Comparison of ENCODE assay signal across 8 mouse cellular contexts in genomic region chr1:153424271-153424670, GRCm38 (mm10). TPM values are rescaled to one million over a fixed set of nuclear protein-coding genes. Genes with fewer than 3 reads are reported as not detected.
A peak's percentile ranks its signal among the peaks of the same experiment; 100 is the strongest.
DNase-seq lines count a peak whose midpoint lies in the region; ATAC-seq lines count a peak whose summit lies in the region.

No protein-coding gene starts in this region.

- WGBS in neural tube, embryonic 11.5 days, result 50% methylated on average over 12 of the region's 12 CpGs
- WGBS in forebrain, embryonic 16.5 days, result 35% methylated on average over 12 of the region's 12 CpGs
- 20% methylated on average over 12 of the region's 12 CpGs for WGBS in liver, embryonic 16.5 days (ENCODE audit: insufficient replicate concordance)

- no peaks in the 10 kb centered on the region for H3K36me3 ChIP-seq in neural tube, embryonic 11.5 days (ENCODE audit: control insufficient read depth, insufficient read depth, low read length)
- no peaks in the 10 kb centered on the region for H3K36me3 ChIP-seq in forebrain, embryonic 16.5 days (ENCODE audit: control insufficient read depth, insufficient read depth)
- no peaks in the 10 kb centered on the region for H3K36me3 ChIP-seq in liver, embryonic 16.5 days (ENCODE audit: control insufficient read depth, insufficient read depth)

- H3K4me1 ChIP-seq in neural tube, embryonic 11.5 days (ENCODE audit: control insufficient read depth, insufficient read depth, low read length), result peaks cover 6% of the 10 kb centered on the region; the same call in 1 of the 2 replicates
- peaks cover 7% of the 10 kb centered on the region for H3K4me1 ChIP-seq in forebrain, embryonic 16.5 days (replicated peaks; ENCODE audit: control insufficient read depth, insufficient read depth, low read length)
- peaks cover 15% of the 10 kb centered on the region for H3K4me1 ChIP-seq in liver, embryonic 16.5 days (ENCODE audit: control insufficient read depth, low read depth, low read length)

- peaks cover 5% of the 10 kb centered on the region; the same call in 1 of the 2 replicates for H3K27me3 ChIP-seq in neural tube, embryonic 11.5 days (ENCODE audit: control insufficient read depth, insufficient read depth, low read length)
- peaks cover 8% of the 10 kb centered on the region; the same call in 1 of the 2 replicates for H3K27me3 ChIP-seq in forebrain, embryonic 16.5 days (replicated peaks; ENCODE audit: control insufficient read depth, insufficient read depth, low read length)
- no peaks in the 10 kb centered on the region; the same call in 1 of the 2 replicates for H3K27me3 ChIP-seq in liver, embryonic 16.5 days (ENCODE audit: control insufficient read depth, insufficient read depth, low read depth, low read length)

- no peak overlapping the region for H3K4me3 ChIP-seq in neural tube, embryonic 11.5 days (ENCODE audit: low read depth, low read length)
- peak overlapping the region; percentile 69 for H3K4me3 ChIP-seq in forebrain, embryonic 16.5 days (replicated peaks; ENCODE audit: low read length)
- H3K4me3 ChIP-seq in liver, embryonic 16.5 days (ENCODE audit: low read depth, low read length), result peak overlapping the region; percentile 62

- H3K9ac ChIP-seq in neural tube, embryonic 11.5 days (ENCODE audit: low read length), result no peak overlapping the region
- no peak overlapping the region for H3K9ac ChIP-seq in forebrain, embryonic 16.5 days (replicated peaks; ENCODE audit: low read depth, low read length)
- H3K9ac ChIP-seq in liver, embryonic 16.5 days (ENCODE audit: low read depth, low read length), result peak overlapping the region; percentile 64

- peak overlapping the region; percentile 97 for H3K4me2 ChIP-seq in neural tube, embryonic 11.5 days (ENCODE audit: low read depth)
- H3K4me2 ChIP-seq in forebrain, embryonic 16.5 days (ENCODE audit: low read length), result peak overlapping the region; percentile 96
- H3K4me2 ChIP-seq in liver, embryonic 16.5 days (ENCODE audit: low read depth, low read length), result peak overlapping the region; percentile 95

- DNase-seq in neural tube, embryonic 11.5 days (ENCODE audit: low spot score), result peak; percentile 14
- DNase-seq in neural tube, embryonic 10.5 days (ENCODE audit: extremely low spot score, low spot score), result no peak
- DNase-seq in c-Kit-positive CD71-positive TER-119-positive erythroid progenitor cells, embryonic 14.5 days (ENCODE audit: low spot score), result peak; percentile 67
- peak; percentile 61 for DNase-seq in yolk sac, embryonic 10.5 days (ENCODE audit: low spot score)
- no peak for DNase-seq in urinary bladder, postnatal 4 days (ENCODE audit: low spot score in 2 of 2)
- DNase-seq in testis, postnatal 14 days (ENCODE audit: low spot score), result no peak

- ATAC-seq in neural tube, embryonic 11.5 days (ENCODE audit: insufficient read depth, low FRiP score, low TSS enrichment), result no peak
- ATAC-seq in forebrain, embryonic 16.5 days, result peak; percentile 52; the same call in 1 of the 2 replicates
- ATAC-seq in liver, embryonic 16.5 days (ENCODE audit: low read depth), result peak; percentile 89

- H3K9me3 ChIP-seq in neural tube, embryonic 11.5 days (ENCODE audit: control insufficient read depth, low read length), result no peaks in the 10 kb centered on the region
- H3K9me3 ChIP-seq in forebrain, embryonic 16.5 days (ENCODE audit: control insufficient read depth, low read length), result no peaks in the 10 kb centered on the region
- H3K9me3 ChIP-seq in liver, embryonic 16.5 days (replicated peaks; ENCODE audit: control insufficient read depth, low read length), result no peaks in the 10 kb centered on the region

- no peak overlapping the region for H3K27ac ChIP-seq in neural tube, embryonic 11.5 days (ENCODE audit: low read depth, low read length)
- no peak overlapping the region for H3K27ac ChIP-seq in forebrain, embryonic 16.5 days (ENCODE audit: low read length)
- peak overlapping the region; percentile 94 for H3K27ac ChIP-seq in liver, embryonic 16.5 days (ENCODE audit: low read length)

RNA-seq across cellular contexts. Expression of gene Shcbp1l, which starts 0.7 kb away (rescaled TPM):
- 0.37 TPM in 1 of 2 replicates, not detected in the other for polyA plus RNA-seq in neural tube, embryonic 11.5 days (2014; fragmentation: Nextera tagmentation; extraction: Ambion mirVana)
- polyA plus RNA-seq in forebrain, embryonic 16.5 days (2015; fragmentation: Nextera tagmentation; extraction: Ambion mirVana), result 0.14 and 0.67 TPM in 2 replicates
- 0.32 and 0.33 TPM in 2 replicates for polyA plus RNA-seq in liver, embryonic 16.5 days (2015; fragmentation: Nextera tagmentation; extraction: Ambion mirVana)

Comparison
In these comparisons a context has a peak if more than half of its experiments do, and no peak if none do; other contexts are left out.
1. DNase-seq: peak in neural tube, embryonic 11.5 days (single experiment), c-Kit-positive CD71-positive TER-119-positive erythroid progenitor cells, embryonic 14.5 days (single experiment) and yolk sac, embryonic 10.5 days (single experiment); none in neural tube, embryonic 10.5 days (single experiment), urinary bladder, postnatal 4 days (0 of 2) and testis, postnatal 14 days (single experiment).
2. Peak in every context shown above with its lines, with median percentiles within 50 percentile points of each other: H3K4me2 ChIP-seq.